Mouse (Mus musculus) retina, postnatal 7 days (tissue): Measurements from ENCODE around the gene Ltbp1.

Source experiments
- DNase-seq: peaks from one replicate; pipeline ENCODE4 v3.0.0-alpha.2; 2012; ENCODE audit warnings: low read depth, low spot score

The Ltbp1 gene

GRCm38 (mm10) chr17:75005685-75006680 is 615 bp downstream of the Ltbp1 start:
- DNase-seq: peak; percentile 23

GRCm38 (mm10) chr17:75010955-75011354 is 5.6 kb downstream of the Ltbp1 start:
- no peak for DNase-seq

GRCm38 (mm10) chr17:75013211-75013610 is 7.8 kb downstream of the Ltbp1 start:
- no peak for DNase-seq

GRCm38 (mm10) chr17:75013868-75014267 is 8.5 kb downstream of the Ltbp1 start:
- no peak for DNase-seq

- no peak for DNase-seq
Measured at GRCm38 (mm10) chr17:75014601-75015356, 9.4 kb downstream of the Ltbp1 start.

- DNase-seq: no peak
Measured at GRCm38 (mm10) chr17:75015546-75015945, 10.2 kb downstream of the Ltbp1 start.

- no peak for DNase-seq
Measured at GRCm38 (mm10) chr17:75017423-75017822, 12.1 kb downstream of the Ltbp1 start.

- DNase-seq: no peak
Measured at GRCm38 (mm10) chr17:75018142-75018541, 12.8 kb downstream of the Ltbp1 start.

- DNase-seq: no peak
Measured at GRCm38 (mm10) chr17:75020026-75020425, 14.7 kb downstream of the Ltbp1 start.

- no peak for DNase-seq
Measured at GRCm38 (mm10) chr17:75020619-75021018, 15.3 kb downstream of the Ltbp1 start.

GRCm38 (mm10) chr17:75027358-75028131 is 22.2 kb downstream of the Ltbp1 start:
- no peak for DNase-seq

- DNase-seq: no peak
Measured at GRCm38 (mm10) chr17:75033356-75033755, 28.0 kb downstream of the Ltbp1 start.

GRCm38 (mm10) chr17:75033872-75034615 is 28.7 kb downstream of the Ltbp1 start:
- no peak for DNase-seq

GRCm38 (mm10) chr17:75036881-75037280 is 31.5 kb downstream of the Ltbp1 start:
- DNase-seq: no peak

GRCm38 (mm10) chr17:75039017-75039416 is 33.6 kb downstream of the Ltbp1 start:
- no peak for DNase-seq

- DNase-seq: no peak
Measured at GRCm38 (mm10) chr17:75049366-75049969, 44.1 kb downstream of the Ltbp1 start.

- DNase-seq: no peak
Measured at GRCm38 (mm10) chr17:75051440-75051925, 46.1 kb downstream of the Ltbp1 start.

GRCm38 (mm10) chr17:75055235-75055634 is 49.9 kb downstream of the Ltbp1 start:
- DNase-seq: no peak

GRCm38 (mm10) chr17:75055961-75056360 is 50.6 kb downstream of the Ltbp1 start:
- no peak for DNase-seq

GRCm38 (mm10) chr17:75056631-75057030 is 51.3 kb downstream of the Ltbp1 start:
- no peak for DNase-seq
